Mouse (Mus musculus) midbrain, postnatal 0 days (tissue): ENCODE data around the gene Gm11213. TPM values are rescaled to one million over a fixed set of nuclear protein-coding genes. Genes with fewer than 3 reads are reported as not detected.
A peak's percentile ranks its signal among the peaks of the same experiment; 100 is the strongest.

ENCODE experiments used
- ATAC-seq: fragments of 200-750 bp; cut with Nextera tagmentation; 2 replicates; pipeline ENCODE4 v1.8.0; 2017; ENCODE audit warnings: moderate number of reproducible peaks, mild to moderate bottlenecking, moderate TSS enrichment, moderate library complexity; ENCODE audit not compliant: low FRiP score
- DNase-seq: peaks from one replicate; pipeline ENCODE4 v3.0.0-alpha.2; 2015; ENCODE audit warnings: low spot score
- H3K27ac ChIP-seq: fragments of 300-500 bp; sonication (generic); 2 replicates; pipeline ENCODE4 v1.5.1; 2014; ENCODE audit warnings: low read depth, mild to moderate bottlenecking, low read length, mixed read lengths
- H3K27me3 ChIP-seq: fragments of 300-500 bp; sonication (generic); 2 replicates; pipeline ENCODE4 v1.6.1; 2014; ENCODE audit warnings: low read length, control low read depth, mixed read lengths; ENCODE audit not compliant: insufficient read depth
- H3K36me3 ChIP-seq: fragments of 300-500 bp; sonication (generic); 2 replicates; pipeline ENCODE4 v1.6.1; 2014; ENCODE audit warnings: low read length, control low read depth, mixed read lengths; ENCODE audit not compliant: insufficient read depth
- H3K4me1 ChIP-seq: fragments of 300-500 bp; sonication (generic); 2 replicates; pipeline ENCODE4 v1.6.1; 2014; ENCODE audit warnings: mild to moderate bottlenecking, control low read depth, antibody characterized with exemption, low read length, mixed read lengths; ENCODE audit not compliant: insufficient read depth
- H3K4me2 ChIP-seq: fragments of 300-500 bp; sonication (generic); 2 replicates; pipeline ENCODE4 v1.6.1; 2014; ENCODE audit warnings: low read depth, mild to moderate bottlenecking, low read length, mixed read lengths; ENCODE audit not compliant: poor library complexity, severe bottlenecking
- H3K4me3 ChIP-seq: fragments of 300-500 bp; sonication (generic); 2 replicates; pipeline ENCODE4 v1.5.1; 2014; ENCODE audit warnings: low read depth, mild to moderate bottlenecking, low read length, moderate library complexity
- H3K9ac ChIP-seq: fragments of 300-500 bp; sonication (generic); replicated peaks from 2 replicates; pipeline ENCODE4 v1.6.1; 2014; ENCODE audit warnings: mild to moderate bottlenecking, low read length, moderate library complexity, mixed read lengths; ENCODE audit not compliant: poor library complexity, severe bottlenecking
- H3K9me3 ChIP-seq: fragments of 300-500 bp; sonication (generic); 2 replicates; pipeline ENCODE4 v1.6.1; 2016; ENCODE audit warnings: low read length, control low read depth
- CTCF ChIP-seq: IDR thresholded peaks from 2 replicates; pipeline ENCODE4 v1.5.1; 2016; ENCODE audit warnings: antibody characterized with exemption, mild to moderate bottlenecking
- WGBS: fragments of 180-500 bp; shearing (Covaris S2); extraction: QIAGEN DNeasy Blood & Tissue Kit; methylation state at CpG from one replicate; pipeline ENCODE4 v1.1.7; 2014; 5-methylcytosine and 5-hydroxymethylcytosine counted together
- polyA plus RNA-seq: library from polyadenylated mRNA; unstranded; fragments of >200 nt; fragmentation: Nextera tagmentation; extraction: Ambion mirVana; gene quantifications from 2 replicates; pipeline ENCODE4 v1.2.1, GENCODE M21; 2015
- total RNA-seq: library from RNA; depleted of rRNA; stranded (reverse); fragments of >200 nt; gene quantifications from 2 replicates; pipeline ENCODE4 v1.2.3, GENCODE M21; 2014; rRNA removed

Gene Gm11213
- total and polyA plus RNA-seq, 2 experiments from 2014 or later = not detected

- Histone ChIP-seq H3K9ac (no peak overlapping the region), H3K4me1 (peaks cover 10% of the 10 kb centered on the region), H3K4me3 (no peak overlapping the region), H3K36me3 (peaks cover 24% of the 10 kb centered on the region), H3K27me3 (no peaks in the 10 kb centered on the region), H3K27ac (no peak overlapping the region), H3K4me2 (no peak overlapping the region), H3K9me3 (no peaks in the 10 kb centered on the region)
- peak; percentile 45 for TF ChIP-seq CTCF
- no peak for DNase-seq
- ATAC-seq = no peak
- 64% methylated on average over 3 of the region's 3 CpGs for WGBS
These were observed 56.6 kb downstream of the Gm11213 start for GRCm38 (mm10) chr4:63548491-63548890.

DNA sequence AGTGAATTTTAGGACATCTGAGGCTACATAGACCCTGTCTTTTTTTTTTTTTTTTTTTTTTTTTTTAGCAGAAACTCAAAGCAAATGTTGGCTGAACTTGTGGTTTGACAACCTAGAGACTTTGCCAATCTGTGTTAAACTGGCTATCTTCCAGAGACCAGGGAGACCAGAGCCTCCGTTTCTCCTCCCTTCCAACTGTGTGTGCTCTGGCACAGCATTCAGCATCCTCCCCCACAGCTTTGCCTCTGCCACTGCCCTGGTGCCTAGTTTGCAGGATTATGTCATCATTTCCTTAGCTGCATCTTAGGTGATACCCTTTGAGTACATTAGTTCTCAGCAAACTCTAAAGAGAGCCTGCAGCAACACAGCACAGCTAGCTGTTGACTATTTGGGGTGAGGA is 57.3 kb downstream of the Gm11213 start:
- Histone ChIP-seq H3K9ac (no peak overlapping the region), H3K4me1 (peaks cover 10% of the 10 kb centered on the region), H3K27ac (no peak overlapping the region), H3K4me2 (no peak overlapping the region), H3K27me3 (no peaks in the 10 kb centered on the region), H3K4me3 (no peak overlapping the region), H3K36me3 (peaks cover 24% of the 10 kb centered on the region), H3K9me3 (no peaks in the 10 kb centered on the region)
- no peak for DNase-seq
- 43% methylated on average over 1 of the region's 1 CpGs for WGBS
- TF ChIP-seq CTCF = no peak
- no peak for ATAC-seq

Other genes with a start within 250 kb of the Gm11213 start
- not detected in 2 replicates for gene Orm3, start 249.1 kb downstream of the Gm11213 start, total RNA-seq
- not detected in 2 replicates for gene Orm3, start 249.1 kb downstream of the Gm11213 start, polyA plus RNA-seq
- gene Orm2, start 242.8 kb downstream of the Gm11213 start, total RNA-seq = not detected in 2 replicates
- not detected in 2 replicates for gene Orm2, start 242.8 kb downstream of the Gm11213 start, polyA plus RNA-seq
- gene Akna, start 201.9 kb downstream of the Gm11213 start, total RNA-seq = 4.4 and 5.3 TPM in 2 replicates
- gene Akna, start 201.9 kb downstream of the Gm11213 start, polyA plus RNA-seq = 1.9 and 2.1 TPM in 2 replicates
- gene Whrn, start 109.3 kb downstream of the Gm11213 start, total RNA-seq = 14.5 and 20.1 TPM in 2 replicates
- gene Whrn, start 109.3 kb downstream of the Gm11213 start, polyA plus RNA-seq = 2.4 and 3.5 TPM in 2 replicates
- 142 and 202 TPM in 2 replicates for gene Atp6v1g1, start 60.5 kb downstream of the Gm11213 start, total RNA-seq
- 356 and 357 TPM in 2 replicates for gene Atp6v1g1, start 60.5 kb downstream of the Gm11213 start, polyA plus RNA-seq
- gene Tmem268, start 46.5 kb downstream of the Gm11213 start, total RNA-seq = 3.2 and 4.8 TPM in 2 replicates
- gene Tmem268, start 46.5 kb downstream of the Gm11213 start, polyA plus RNA-seq = 4.7 and 5.0 TPM in 2 replicates
- not detected in 2 replicates for gene Tex48, start 17.2 kb upstream of the Gm11213 start, total RNA-seq
- not detected in 2 replicates for gene Tex48, start 17.2 kb upstream of the Gm11213 start, polyA plus RNA-seq
- gene Gm11214, start 58.1 kb upstream of the Gm11213 start, total RNA-seq = not detected in 2 replicates
- gene Gm11214, start 58.1 kb upstream of the Gm11213 start, polyA plus RNA-seq = not detected in 2 replicates
- gene Tnfsf15, start 139.9 kb upstream of the Gm11213 start, total RNA-seq = not detected in 2 replicates
- gene Tnfsf15, start 139.9 kb upstream of the Gm11213 start, polyA plus RNA-seq = not detected in 2 replicates